Mouse (Mus musculus) limb, embryonic 14.5 days (tissue): ENCODE measurements around the gene Nmnat3. TPM values are rescaled to one million over a fixed set of nuclear protein-coding genes. Genes with fewer than 3 reads are reported as not detected.

Source experiments
- ATAC-seq: fragments of 200-750 bp; cut with Nextera tagmentation; 2 replicates; pipeline ENCODE4 v1.8.0; 2017; ENCODE audit warnings: low read depth, moderate number of reproducible peaks, moderate TSS enrichment; ENCODE audit not compliant: low FRiP score
- DNase-seq: peaks from one replicate; pipeline ENCODE4 v3.0.0-alpha.2; 2015; ENCODE audit warnings: low spot score
- H3K27ac ChIP-seq: fragments of 300-500 bp; sonication (generic); replicated peaks from 2 replicates; pipeline ENCODE4 v1.5.1; 2014; ENCODE audit warnings: low read depth, mild to moderate bottlenecking, low read length, moderate library complexity, mixed read lengths
- H3K27me3 ChIP-seq: fragments of 300-500 bp; sonication (generic); 2 replicates; pipeline ENCODE4 v1.6.1; 2014; ENCODE audit warnings: low read length, mixed read lengths; ENCODE audit not compliant: control insufficient read depth, insufficient read depth
- H3K36me3 ChIP-seq: fragments of 300-500 bp; sonication (generic); 2 replicates; pipeline ENCODE4 v1.6.1; 2014; ENCODE audit warnings: mild to moderate bottlenecking, low read length, moderate library complexity, mixed read lengths; ENCODE audit not compliant: control insufficient read depth, insufficient read depth
- H3K4me1 ChIP-seq: fragments of 300-500 bp; sonication (generic); 2 replicates; pipeline ENCODE4 v1.6.1; 2014; ENCODE audit warnings: antibody characterized with exemption, low read length, mixed read lengths; ENCODE audit not compliant: control insufficient read depth, insufficient read depth
- H3K4me2 ChIP-seq: fragments of 300-500 bp; sonication (generic); replicated peaks from 2 replicates; pipeline ENCODE4 v1.6.1; 2014; ENCODE audit warnings: low read depth, mild to moderate bottlenecking, low read length, moderate library complexity; ENCODE audit not compliant: severe bottlenecking
- H3K4me3 ChIP-seq: fragments of 300-500 bp; sonication (generic); replicated peaks from 2 replicates; pipeline ENCODE4 v1.5.1; 2014; ENCODE audit warnings: low read length
- H3K9ac ChIP-seq: fragments of 300-500 bp; sonication (generic); 2 replicates; pipeline ENCODE4 v1.6.1; 2014; ENCODE audit warnings: mild to moderate bottlenecking, low read depth, low read length, moderate library complexity; ENCODE audit not compliant: severe bottlenecking
- H3K9me3 ChIP-seq: fragments of 300-500 bp; sonication (generic); 2 replicates; pipeline ENCODE4 v1.6.1; 2016; ENCODE audit warnings: low read length; ENCODE audit not compliant: control insufficient read depth
- POLR2A ChIP-seq: fragments of 200-500 bp; IDR thresholded peaks from 2 replicates; pipeline ENCODE4 v1.8.0; 2012; ENCODE audit warnings: inconsistent platforms, mild to moderate bottlenecking, moderate library complexity, borderline replicate concordance; ENCODE audit not compliant: insufficient read depth, insufficient read length; ENCODE audit errors: extremely low read depth
- WGBS: fragments of 180-500 bp; shearing (Covaris S2); extraction: QIAGEN DNeasy Blood & Tissue Kit; methylation state at CpG from one replicate; pipeline ENCODE4 v1.1.7; 2014; 5-methylcytosine and 5-hydroxymethylcytosine counted together
- polyA plus RNA-seq, 2 experiments: library from polyadenylated mRNA; depleted of rRNA in 1 of 2; stranded (reverse) in 1 of 2; unstranded in 1 of 2; fragments of >200 nt; fragmentation: Nextera tagmentation in 1 of 2; extraction: Ambion mirVana in 1 of 2; gene quantifications; 2 replicates each; pipeline versions ENCODE4 v1.2.1 to v1.2.3; 2012 to 2014

Gene Nmnat3
- polyA plus RNA-seq, 2 experiments: 3.5 to 7.1 TPM

GRCm38 (mm10) chr9:98450976-98451375 is 163.7 kb downstream of the Nmnat3 start:
- no peak overlapping the region for H3K4me3 ChIP-seq

GRCm38 (mm10) chr9:98466709-98467108 is 179.5 kb downstream of the Nmnat3 start:
- no peak for DNase-seq
- ATAC-seq: no peak
- no peaks in the 10 kb centered on the region for H3K9me3 ChIP-seq
- TF ChIP-seq POLR2A: no peak
- no peak overlapping the region for H3K27ac ChIP-seq
- H3K4me3 ChIP-seq: no peak overlapping the region
- no peak overlapping the region for H3K4me2 ChIP-seq
- 60% methylated on average over 2 of the region's 2 CpGs for WGBS
- no peaks in the 10 kb centered on the region for H3K36me3 ChIP-seq
- no peaks in the 10 kb centered on the region for H3K27me3 ChIP-seq
- H3K4me1 ChIP-seq: no peaks in the 10 kb centered on the region
- H3K9ac ChIP-seq: no peak overlapping the region

More at GRCm38 (mm10) chr9:98450976-98451375, 163.7 kb downstream of the Nmnat3 start:
- Histone ChIP-seq H3K9me3 (no peaks in the 10 kb centered on the region), H3K4me2 (no peak overlapping the region), H3K27me3 (no peaks in the 10 kb centered on the region), H3K4me1 (no peaks in the 10 kb centered on the region), H3K9ac (no peak overlapping the region), H3K36me3 (peaks cover 4% of the 10 kb centered on the region; the same call in 1 of the 2 replicates), H3K27ac (no peak overlapping the region)
- 56% methylated on average over 1 of the region's 1 CpGs for WGBS
- no peak for TF ChIP-seq POLR2A
- DNase-seq (peak; percentile 46), ATAC-seq (no peak)

Other genes with a start within 250 kb of the Nmnat3 start
- gene Rbp1, start 135.5 kb downstream of the Nmnat3 start, polyA plus RNA-seq (2012; rRNA removed): 39.4 and 49.9 TPM in 2 replicates
- gene Rbp1, start 135.5 kb downstream of the Nmnat3 start, polyA plus RNA-seq (2014; fragmentation: Nextera tagmentation; extraction: Ambion mirVana): 47.5 and 56.4 TPM in 2 replicates
- gene Rbp2, start 198.7 kb downstream of the Nmnat3 start, polyA plus RNA-seq (2012; rRNA removed): 2.0 and 3.3 TPM in 2 replicates
- gene Rbp2, start 198.7 kb downstream of the Nmnat3 start, polyA plus RNA-seq (2014; fragmentation: Nextera tagmentation; extraction: Ambion mirVana): 1.9 and 4.9 TPM in 2 replicates